Mouse (Mus musculus) midbrain, embryonic 11.5 days (tissue): ENCODE measurements around the gene Aars. TPM values are rescaled to one million over a fixed set of nuclear protein-coding genes. Genes with fewer than 3 reads are reported as not detected.
A peak's percentile ranks its signal among the peaks of the same experiment; 100 is the strongest.

ENCODE experiments used
- ATAC-seq: fragments of 200-750 bp; cut with Nextera tagmentation; 2 replicates; pipeline ENCODE4 v1.8.0; 2017; ENCODE audit warnings: moderate TSS enrichment, moderate library complexity; ENCODE audit not compliant: low FRiP score
- DNase-seq: peaks from one replicate; pipeline ENCODE4 v3.0.0; 2015; ENCODE audit warnings: low spot score; ENCODE audit errors: missing footprints
- H3K27ac ChIP-seq: fragments of 300-500 bp; sonication (generic); 2 replicates; pipeline ENCODE4 v1.5.1; 2014; ENCODE audit warnings: low read depth, low read length
- H3K27me3 ChIP-seq: fragments of 300-500 bp; sonication (generic); 2 replicates; pipeline ENCODE4 v1.6.1; 2014; ENCODE audit warnings: mild to moderate bottlenecking, low read length, moderate library complexity, mixed read lengths; ENCODE audit not compliant: control insufficient read depth, insufficient read depth
- H3K36me3 ChIP-seq: fragments of 300-500 bp; sonication (generic); 2 replicates; pipeline ENCODE4 v1.6.1; 2014; ENCODE audit warnings: mild to moderate bottlenecking, low read length, moderate library complexity, mixed read lengths; ENCODE audit not compliant: control insufficient read depth, insufficient read depth
- H3K4me1 ChIP-seq: fragments of 300-500 bp; sonication (generic); 2 replicates; pipeline ENCODE4 v1.6.1; 2014; ENCODE audit warnings: low read length; ENCODE audit not compliant: control insufficient read depth, insufficient read depth
- H3K4me2 ChIP-seq: fragments of 300-500 bp; sonication (generic); 2 replicates; pipeline ENCODE4 v1.6.1; 2014; ENCODE audit warnings: mild to moderate bottlenecking, moderate library complexity
- H3K4me3 ChIP-seq: fragments of 300-500 bp; sonication (generic); 2 replicates; pipeline ENCODE4 v1.5.1; 2014; ENCODE audit warnings: low read depth, low read length
- H3K9ac ChIP-seq: fragments of 300-500 bp; sonication (generic); 2 replicates; pipeline ENCODE4 v1.6.1; 2014; ENCODE audit warnings: low read length
- H3K9me3 ChIP-seq: fragments of 300-500 bp; sonication (generic); 2 replicates; pipeline ENCODE4 v1.6.1; 2016; ENCODE audit warnings: low read length; ENCODE audit not compliant: control insufficient read depth
- WGBS: fragments of 180-500 bp; shearing (Covaris S2); extraction: QIAGEN DNeasy Blood & Tissue Kit; methylation state at CpG from one replicate; pipeline ENCODE4 v1.1.7; 2014; 5-methylcytosine and 5-hydroxymethylcytosine counted together
- polyA plus RNA-seq: library from polyadenylated mRNA; unstranded; fragments of >200 nt; fragmentation: Nextera tagmentation; extraction: Ambion mirVana; gene quantifications from 2 replicates; pipeline ENCODE4 v1.2.1, GENCODE M21; 2014

Aars gene
- polyA plus RNA-seq, 1 experiment from 2014 or later = 79.9 TPM

GRCm38 (mm10) chr8:111027391-111027937, 5.5 kb upstream of the Aars start:
- peak overlapping the region; percentile 80 for H3K9ac ChIP-seq
- DNase-seq (peak; percentile 97), ATAC-seq (peak; percentile 83)
- H3K4me1 ChIP-seq = peaks cover 4% of the 10 kb centered on the region; the same call in 1 of the 2 replicates
- H3K27ac ChIP-seq = no peak overlapping the region
- peak overlapping the region; percentile 79 for H3K4me3 ChIP-seq
- peak overlapping the region; percentile 87 for H3K4me2 ChIP-seq
- WGBS = under 1% methylated on average over 31 of the region's 31 CpGs
- no peaks in the 10 kb centered on the region for H3K9me3 ChIP-seq
- H3K27me3 ChIP-seq = no peaks in the 10 kb centered on the region
- H3K36me3 ChIP-seq = no peaks in the 10 kb centered on the region

GRCm38 (mm10) chr8:111029589-111029988, 3.4 kb upstream of the Aars start:
- H3K9me3 ChIP-seq = no peaks in the 10 kb centered on the region
- DNase-seq = no peak
- 64% methylated on average over 4 of the region's 4 CpGs for WGBS
- no peak overlapping the region for H3K4me3 ChIP-seq
- no peaks in the 10 kb centered on the region for H3K27me3 ChIP-seq
- no peak for ATAC-seq
- no peak overlapping the region for H3K27ac ChIP-seq
- peaks cover 7% of the 10 kb centered on the region for H3K4me1 ChIP-seq
- no peaks in the 10 kb centered on the region for H3K36me3 ChIP-seq
- no peak overlapping the region for H3K9ac ChIP-seq
- H3K4me2 ChIP-seq = no peak overlapping the region

GRCm38 (mm10) chr8:111030045-111030444, 2.9 kb upstream of the Aars start:
- Histone ChIP-seq H3K9ac (no peak overlapping the region), H3K27me3 (no peaks in the 10 kb centered on the region), H3K27ac (no peak overlapping the region), H3K4me2 (no peak overlapping the region), H3K9me3 (no peaks in the 10 kb centered on the region), H3K4me3 (no peak overlapping the region), H3K36me3 (no peaks in the 10 kb centered on the region), H3K4me1 (peaks cover 12% of the 10 kb centered on the region)
- DNase-seq = no peak
- 84% methylated on average over 6 of the region's 6 CpGs for WGBS
- no peak for ATAC-seq

GRCm38 (mm10) chr8:111031572-111031971, 1.4 kb upstream of the Aars start, which contains the start of gene Ddx19b:
Ddx19b (minus strand) TSS chr8:111031751.
- H3K4me2 ChIP-seq = no peak within 1 kb of the TSS
- ATAC-seq (no peak), DNase-seq (no peak)
- H3K9me3 ChIP-seq = no peaks in the 10 kb centered on the region
- WGBS = 95% methylated on average over 19 of the region's 19 CpGs
- H3K36me3 ChIP-seq = no peaks in the 10 kb centered on the region; the same call in 1 of the 2 replicates
- no peak within 1 kb of the TSS for H3K9ac ChIP-seq
- H3K4me1 ChIP-seq = peaks cover 17% of the 10 kb centered on the region
- no peaks in the 10 kb centered on the region for H3K27me3 ChIP-seq
- no peak within 1 kb of the TSS for H3K4me3 ChIP-seq
- no peak within 1 kb of the TSS for H3K27ac ChIP-seq

- Histone ChIP-seq H3K4me2 (peak overlapping the region; percentile 62), H3K27ac (peak overlapping the region; percentile 79), H3K4me3 (peak overlapping the region; percentile 75), H3K27me3 (no peaks in the 10 kb centered on the region), H3K9ac (peak overlapping the region; percentile 88), H3K9me3 (no peaks in the 10 kb centered on the region), H3K36me3 (peaks cover 7% of the 10 kb centered on the region; the same call in 1 of the 2 replicates), H3K4me1 (peaks cover 14% of the 10 kb centered on the region)
- DNase-seq (peak; percentile 98), ATAC-seq (peak; percentile 100)
- WGBS = 6% methylated on average over 37 of the region's 37 CpGs
Observed at GRCm38 (mm10) chr8:111033482-111034215, 705 bp downstream of the Aars start.

GRCm38 (mm10) chr8:111034276-111034675, 1.3 kb downstream of the Aars start:
- WGBS = 26% methylated on average over 12 of the region's 12 CpGs
- DNase-seq = no peak
- Histone ChIP-seq H3K27ac (peak overlapping the region; percentile 79; the same call in 1 of the 2 replicates), H3K27me3 (no peaks in the 10 kb centered on the region), H3K4me3 (peak overlapping the region; percentile 75), H3K36me3 (peaks cover 7% of the 10 kb centered on the region; the same call in 1 of the 2 replicates), H3K9me3 (no peaks in the 10 kb centered on the region), H3K4me1 (peaks cover 14% of the 10 kb centered on the region), H3K9ac (peak overlapping the region; percentile 88), H3K4me2 (peak overlapping the region; percentile 62)
- no peak; the same call in 1 of the 2 replicates for ATAC-seq

- Histone ChIP-seq H3K27me3 (no peaks in the 10 kb centered on the region), H3K9me3 (no peaks in the 10 kb centered on the region), H3K4me1 (peaks cover 14% of the 10 kb centered on the region), H3K27ac (no peak overlapping the region), H3K36me3 (peaks cover 12% of the 10 kb centered on the region), H3K4me2 (no peak overlapping the region), H3K9ac (no peak overlapping the region), H3K4me3 (no peak overlapping the region)
- 92% methylated on average over 15 of the region's 15 CpGs for WGBS
- ATAC-seq (no peak), DNase-seq (no peak)
Observed at GRCm38 (mm10) chr8:111036591-111036990, 3.6 kb downstream of the Aars start.

- no peak overlapping the region for H3K27ac ChIP-seq
- H3K4me2 ChIP-seq = no peak overlapping the region
- ATAC-seq (no peak), DNase-seq (no peak)
- no peaks in the 10 kb centered on the region for H3K27me3 ChIP-seq
- no peak overlapping the region for H3K4me3 ChIP-seq
- 94% methylated on average over 19 of the region's 19 CpGs for WGBS
- peaks cover 44% of the 10 kb centered on the region for H3K36me3 ChIP-seq
- no peaks in the 10 kb centered on the region for H3K9me3 ChIP-seq
- H3K9ac ChIP-seq = no peak overlapping the region
- H3K4me1 ChIP-seq = no peaks in the 10 kb centered on the region
Observed at GRCm38 (mm10) chr8:111042546-111042945, 9.6 kb downstream of the Aars start.

- Histone ChIP-seq H3K9ac (no peak overlapping the region), H3K4me2 (no peak overlapping the region), H3K4me1 (no peaks in the 10 kb centered on the region), H3K27ac (no peak overlapping the region), H3K27me3 (no peaks in the 10 kb centered on the region), H3K4me3 (no peak overlapping the region), H3K36me3 (peaks cover 54% of the 10 kb centered on the region), H3K9me3 (no peaks in the 10 kb centered on the region)
- ATAC-seq (no peak), DNase-seq (no peak)
- WGBS = 51% methylated on average over 2 of the region's 2 CpGs
Observed at GRCm38 (mm10) chr8:111044003-111044734, 11.2 kb downstream of the Aars start.
